Mouse (Mus musculus) bone marrow macrophage, adult 2 months (primary cell): ENCODE measurements at regions not wholly inside any gene's neighbourhood (a gene's known extent, or its start where the extent isn't known, plus 50 kb on each side); places are given as distances from the start of the nearest gene placed in this dataset.
"Not testable (repeated sequence)": the region's sequence is repeated elsewhere in the genome, so short reads cannot be mapped to it uniquely, and the experiment has no call there.

Experiments used
- H3K27ac ChIP-seq: 2 replicates; pipeline ENCODE4 v1.5.1; 2012; ENCODE audit warnings: low read depth, low read length; ENCODE audit not compliant: insufficient read depth
- H3K4me1 ChIP-seq: 2 replicates; pipeline ENCODE4 v1.6.1; 2012; ENCODE audit warnings: low read length; ENCODE audit not compliant: control insufficient read depth, insufficient read depth
- H3K4me3 ChIP-seq: 2 replicates; pipeline ENCODE4 v1.5.1; 2012; ENCODE audit warnings: mild to moderate bottlenecking, low read length, moderate library complexity; ENCODE audit not compliant: insufficient read depth
- CTCF ChIP-seq: IDR thresholded peaks from 2 replicates; pipeline ENCODE4 v1.5.1; 2012; ENCODE audit warnings: low read depth, mild to moderate bottlenecking, low read length, moderate library complexity
- POLR2A ChIP-seq: IDR thresholded peaks from 2 replicates; pipeline ENCODE4 v1.6.1; 2012; ENCODE audit warnings: mild to moderate bottlenecking, low read depth, low read length, borderline replicate concordance

- Histone ChIP-seq H3K4me3 (no peak overlapping the region), H3K27ac (no peak overlapping the region), H3K4me1 (no peaks in the 10 kb centered on the region)
- no peak for TF ChIP-seq CTCF
- no peak for TF ChIP-seq POLR2A
These were observed 655.5 kb upstream of the Adam24 start for GRCm38 (mm10) chr8:40019281-40019943.

- no peak overlapping the region for H3K27ac ChIP-seq
- H3K4me3 ChIP-seq, result no peak overlapping the region
- H3K4me1 ChIP-seq, result no peaks in the 10 kb centered on the region
- no peak for TF ChIP-seq CTCF
- TF ChIP-seq POLR2A, result no peak
These were observed 610.7 kb upstream of the Adam24 start for GRCm38 (mm10) chr8:40064145-40064544.

- TF ChIP-seq POLR2A (no peak), CTCF (no peak)
- H3K27ac ChIP-seq, result no peak overlapping the region
- no peaks in the 10 kb centered on the region for H3K4me1 ChIP-seq
- no peak overlapping the region for H3K4me3 ChIP-seq
These were observed 603.7 kb upstream of the Adam24 start for GRCm38 (mm10) chr8:40071131-40071530.

- not testable (repeated sequence) for H3K27ac ChIP-seq, H3K4me1 ChIP-seq, H3K4me3 ChIP-seq
These were observed 593.9 kb upstream of the Adam24 start for GRCm38 (mm10) chr8:40080976-40081375.

GRCm38 (mm10) chr8:40084129-40084528 is 590.7 kb upstream of the Adam24 start:
- no peak overlapping the region for H3K27ac ChIP-seq
- TF ChIP-seq CTCF, result no peak
- no peak overlapping the region for H3K4me3 ChIP-seq
- H3K4me1 ChIP-seq, result no peaks in the 10 kb centered on the region

- no peak overlapping the region for H3K27ac ChIP-seq
- TF ChIP-seq CTCF (no peak), POLR2A (no peak)
- H3K4me1 ChIP-seq, result no peaks in the 10 kb centered on the region
- H3K4me3 ChIP-seq, result no peak overlapping the region
These were observed 585.5 kb upstream of the Adam24 start for GRCm38 (mm10) chr8:40089377-40089776.

- no peak overlapping the region for H3K27ac ChIP-seq
- no peak overlapping the region for H3K4me3 ChIP-seq
- no peak for TF ChIP-seq POLR2A
- no peak for TF ChIP-seq CTCF
- H3K4me1 ChIP-seq, result no peaks in the 10 kb centered on the region
These were observed 550.5 kb upstream of the Adam24 start for GRCm38 (mm10) chr8:40124402-40124801.

- H3K27ac ChIP-seq, result no peak overlapping the region
- TF ChIP-seq POLR2A, result no peak
- no peak for TF ChIP-seq CTCF
- H3K4me3 ChIP-seq, result no peak overlapping the region
- H3K4me1 ChIP-seq, result no peaks in the 10 kb centered on the region
These were observed 547.7 kb upstream of the Adam24 start for GRCm38 (mm10) chr8:40127141-40127540.

GRCm38 (mm10) chr8:40132662-40133257 is 542.1 kb upstream of the Adam24 start:
- Histone ChIP-seq H3K27ac (no peak overlapping the region), H3K4me1 (no peaks in the 10 kb centered on the region), H3K4me3 (no peak overlapping the region)
- TF ChIP-seq CTCF (no peak), POLR2A (no peak)

GRCm38 (mm10) chr8:40150911-40151797 is 523.7 kb upstream of the Adam24 start:
- Histone ChIP-seq H3K27ac (no peak overlapping the region), H3K4me1 (no peaks in the 10 kb centered on the region), H3K4me3 (no peak overlapping the region)
- TF ChIP-seq CTCF (0 out of 2 replicates have a peak, but pooled peaks have one; percentile 29), POLR2A (no peak)
